Comparison of ENCODE assay signal across 8 mouse cellular contexts in the genomic region with DNA sequence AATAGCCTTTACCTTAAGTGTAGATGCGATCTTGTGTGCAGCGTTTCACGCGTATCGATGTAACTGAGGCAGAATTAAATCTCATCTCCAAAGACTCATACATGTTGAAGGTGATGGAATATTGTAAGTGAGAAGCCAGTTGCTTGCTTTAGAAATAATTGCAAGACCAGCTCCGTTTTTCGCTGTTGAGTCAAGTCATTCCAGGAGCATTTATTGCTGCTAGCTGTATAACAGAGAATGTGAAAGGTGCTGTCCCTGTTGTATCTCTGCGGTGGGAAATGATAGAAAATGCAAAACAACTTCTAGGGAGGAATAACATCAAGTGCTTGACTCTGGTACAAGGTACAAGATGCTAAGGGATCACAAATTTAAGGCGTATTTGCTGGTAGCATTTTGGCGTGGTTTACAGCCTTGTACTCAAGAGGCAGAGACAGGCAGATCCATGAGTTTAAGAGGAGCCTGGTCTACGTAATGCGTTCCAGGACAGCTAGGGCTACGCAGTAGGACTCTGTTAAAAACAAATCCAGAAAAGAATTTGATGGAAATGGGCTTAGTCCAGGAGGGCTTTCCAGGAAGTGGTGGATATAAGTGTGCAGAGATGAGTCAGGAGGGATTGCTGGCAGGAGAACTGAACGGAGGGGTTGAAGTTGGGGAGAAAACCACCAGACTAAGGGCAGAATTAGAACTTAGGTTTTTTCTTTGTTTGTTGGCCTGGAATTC. TPM values are rescaled to one million over a fixed set of nuclear protein-coding genes. Genes with fewer than 3 reads are reported as not detected.
DNase-seq lines count a peak whose midpoint lies in the region; ATAC-seq and TF ChIP-seq lines count a peak whose summit lies in the region.

No protein-coding gene starts in this region.

- H3K9me3 ChIP-seq in lung, postnatal 0 days (ENCODE audit: low read length) = no peaks in the 10 kb centered on the region
- no peaks in the 10 kb centered on the region for H3K9me3 ChIP-seq in embryonic facial prominence, embryonic 12.5 days
- no peaks in the 10 kb centered on the region for H3K9me3 ChIP-seq in limb, embryonic 10.5 days (replicated peaks)

- H3K27ac ChIP-seq in lung, postnatal 0 days (ENCODE audit: low read length) = no peak overlapping the region
- no peak overlapping the region for H3K27ac ChIP-seq in embryonic facial prominence, embryonic 12.5 days
- no peak overlapping the region for H3K27ac ChIP-seq in limb, embryonic 10.5 days

- no peak for TF ChIP-seq CTCF in lung, postnatal 0 days (IDR thresholded peaks at IDR 0.05)

- H3K9ac ChIP-seq in lung, postnatal 0 days (replicated peaks; ENCODE audit: low read depth) = peak overlapping the region; percentile 75; the same call in 1 of the 2 replicates
- peak overlapping the region; percentile 88 for H3K9ac ChIP-seq in embryonic facial prominence, embryonic 12.5 days

- no peak for ATAC-seq in lung, postnatal 0 days
- ATAC-seq in embryonic facial prominence, embryonic 12.5 days (ENCODE audit: insufficient number of reproducible peaks, insufficient read depth, low FRiP score, low TSS enrichment) = no peak
- no peak for ATAC-seq in megakaryocyte-erythroid progenitor cell, adult 5-6 weeks (replicated peaks; ENCODE audit: low FRiP score, low TSS enrichment, poor library complexity, severe bottlenecking)

- peaks cover 16% of the 10 kb centered on the region; the same call in 1 of the 2 replicates for H3K4me1 ChIP-seq in lung, postnatal 0 days (ENCODE audit: insufficient read depth, low read depth, low read length)
- peaks cover 21% of the 10 kb centered on the region for H3K4me1 ChIP-seq in embryonic facial prominence, embryonic 12.5 days
- peaks cover 47% of the 10 kb centered on the region for H3K4me1 ChIP-seq in limb, embryonic 10.5 days

- H3K36me3 ChIP-seq in lung, postnatal 0 days (ENCODE audit: insufficient read depth, low read length) = no peaks in the 10 kb centered on the region
- H3K36me3 ChIP-seq in embryonic facial prominence, embryonic 12.5 days = no peaks in the 10 kb centered on the region
- H3K36me3 ChIP-seq in limb, embryonic 10.5 days = peaks cover 9% of the 10 kb centered on the region; the same call in 1 of the 2 replicates
- H3K36me3 ChIP-seq in splenic B cell, adult 2 months (ENCODE audit: control insufficient read depth, insufficient read depth, low read length, poor library complexity, severe bottlenecking) = no peaks in the 10 kb centered on the region

- DNase-seq in lung, postnatal 0 days (ENCODE audit: low spot score) = peak; percentile 28
- DNase-seq in lung, postnatal 4 days = no peak
- no peak for DNase-seq in limb, embryonic 10.5 days (ENCODE audit: low spot score)
- peak; percentile 5 for DNase-seq in splenic B cell, adult 2 months (ENCODE audit: low read depth, low spot score)
- DNase-seq in urinary bladder, postnatal 36 days (ENCODE audit: low spot score in 2 of 2) = no peak
- no peak for DNase-seq in lung, adult 18-20 months

- 27% methylated on average over 14 of the region's 14 CpGs for WGBS in lung, postnatal 0 days
- WGBS in embryonic facial prominence, embryonic 12.5 days = 36% methylated on average over 14 of the region's 14 CpGs
- 38% methylated on average over 14 of the region's 14 CpGs for WGBS in limb, embryonic 10.5 days

- H3K4me2 ChIP-seq in lung, postnatal 0 days (replicated peaks; ENCODE audit: low read depth, low read length) = peak overlapping the region; percentile 90
- peak overlapping the region; percentile 82 for H3K4me2 ChIP-seq in embryonic facial prominence, embryonic 12.5 days (replicated peaks)

- peak overlapping the region; percentile 86 for H3K4me3 ChIP-seq in lung, postnatal 0 days (ENCODE audit: low read depth, low read length)
- peak overlapping the region; percentile 79 for H3K4me3 ChIP-seq in embryonic facial prominence, embryonic 12.5 days
- H3K4me3 ChIP-seq in limb, embryonic 10.5 days = peak overlapping the region; percentile 91

- no peak for TF ChIP-seq EP300 in lung, postnatal 0 days (IDR thresholded peaks at IDR 0.05)

- H3K27me3 ChIP-seq in lung, postnatal 0 days (replicated peaks; ENCODE audit: insufficient read depth, low read length) = no peaks in the 10 kb centered on the region
- H3K27me3 ChIP-seq in embryonic facial prominence, embryonic 12.5 days = no peaks in the 10 kb centered on the region
- H3K27me3 ChIP-seq in limb, embryonic 10.5 days (ENCODE audit: low read depth, poor library complexity, severe bottlenecking) = no peaks in the 10 kb centered on the region
- H3K27me3 ChIP-seq in splenic B cell, adult 2 months (ENCODE audit: control insufficient read depth, insufficient read depth, low read length, poor library complexity, severe bottlenecking) = no peaks in the 10 kb centered on the region; the same call in 1 of the 2 replicates

RNA-seq across cellular contexts. Expression of a gene that starts 1.7 kb away (rescaled TPM):
- polyA plus RNA-seq in lung, postnatal 0 days (2015; fragmentation: Nextera tagmentation; extraction: Ambion mirVana) = 13.4 and 16.3 TPM in 2 replicates
- 18.4 and 21.4 TPM in 2 replicates for polyA plus RNA-seq in embryonic facial prominence, embryonic 12.5 days (2016; fragmentation: Nextera tagmentation; extraction: Ambion mirVana)
- 15.8 and 15.9 TPM in 2 replicates for polyA plus RNA-seq in limb, embryonic 10.5 days (2016; fragmentation: Nextera tagmentation; extraction: Ambion mirVana)
- 0.26 and 0.49 TPM in 2 replicates for total RNA-seq in megakaryocyte-erythroid progenitor cell, adult 5-6 weeks (2014; fragmentation: Nextera tagmentation)
- 0.34 and 0.52 TPM in 2 replicates for total RNA-seq in megakaryocyte-erythroid progenitor cell, adult 5-6 weeks (2017)

RNA-seq across cellular contexts. Expression of a gene that starts 43.8 kb away (rescaled TPM):
- polyA plus RNA-seq in lung, postnatal 0 days (2015; fragmentation: Nextera tagmentation; extraction: Ambion mirVana) = 25.4 and 26.7 TPM in 2 replicates
- 71.2 and 72.0 TPM in 2 replicates for polyA plus RNA-seq in embryonic facial prominence, embryonic 12.5 days (2016; fragmentation: Nextera tagmentation; extraction: Ambion mirVana)
- polyA plus RNA-seq in limb, embryonic 10.5 days (2016; fragmentation: Nextera tagmentation; extraction: Ambion mirVana) = 84.7 and 107 TPM in 2 replicates
- 75.1 and 84.5 TPM in 2 replicates for total RNA-seq in megakaryocyte-erythroid progenitor cell, adult 5-6 weeks (2014; fragmentation: Nextera tagmentation)
- total RNA-seq in megakaryocyte-erythroid progenitor cell, adult 5-6 weeks (2017) = 73.7 and 79.4 TPM in 2 replicates

Comparison
In these comparisons a context has a peak if more than half of its experiments do, and no peak if none do; other contexts are left out.
1. DNase-seq: peak in lung, postnatal 0 days (single experiment) and splenic B cell, adult 2 months (single experiment); none in lung, postnatal 4 days (0 of 2), limb, embryonic 10.5 days (single experiment), urinary bladder, postnatal 36 days (0 of 2) and lung, adult 18-20 months (0 of 2).
2. Peak in every context shown above with its lines, with median percentiles within 50 percentile points of each other: H3K4me3 ChIP-seq.